Mouse (Mus musculus): Measurements from ENCODE around the gene Id2.

DNA sequence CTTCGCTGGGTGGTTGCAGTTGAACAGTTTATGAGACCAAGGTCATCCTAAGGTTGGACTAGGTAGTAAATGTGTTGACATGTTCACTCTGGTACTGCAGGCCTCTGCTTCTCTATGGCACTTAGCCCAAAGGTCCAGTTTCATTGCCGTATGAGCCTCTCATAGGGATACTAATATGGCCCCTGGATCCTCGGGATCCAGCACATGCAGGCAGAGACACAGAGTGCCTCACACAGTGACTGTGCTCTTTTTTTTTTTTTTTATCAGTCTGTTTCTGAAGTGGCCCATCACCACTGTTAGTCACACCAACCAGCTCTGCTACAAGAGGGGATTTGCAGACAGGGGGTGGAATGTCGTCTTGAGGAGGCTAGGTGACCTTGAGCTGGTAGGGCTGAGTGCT is 23.6 kb downstream of the Id2 start:
- TF ChIP-seq CTCF (IDR thresholded peaks at IDR 0.05; ENCODE audit: control insufficient read depth, insufficient read depth, insufficient read length) (no peak), MAX (IDR thresholded peaks at IDR 0.05) (no peak), MYOG (IDR thresholded peaks at IDR 0.05; ENCODE audit: control insufficient read depth, extremely low read depth, insufficient read length) (no peak)

Data from C2C12 (cell line).